Mouse (Mus musculus): Measurements from ENCODE around the gene Vav2.

DNA sequence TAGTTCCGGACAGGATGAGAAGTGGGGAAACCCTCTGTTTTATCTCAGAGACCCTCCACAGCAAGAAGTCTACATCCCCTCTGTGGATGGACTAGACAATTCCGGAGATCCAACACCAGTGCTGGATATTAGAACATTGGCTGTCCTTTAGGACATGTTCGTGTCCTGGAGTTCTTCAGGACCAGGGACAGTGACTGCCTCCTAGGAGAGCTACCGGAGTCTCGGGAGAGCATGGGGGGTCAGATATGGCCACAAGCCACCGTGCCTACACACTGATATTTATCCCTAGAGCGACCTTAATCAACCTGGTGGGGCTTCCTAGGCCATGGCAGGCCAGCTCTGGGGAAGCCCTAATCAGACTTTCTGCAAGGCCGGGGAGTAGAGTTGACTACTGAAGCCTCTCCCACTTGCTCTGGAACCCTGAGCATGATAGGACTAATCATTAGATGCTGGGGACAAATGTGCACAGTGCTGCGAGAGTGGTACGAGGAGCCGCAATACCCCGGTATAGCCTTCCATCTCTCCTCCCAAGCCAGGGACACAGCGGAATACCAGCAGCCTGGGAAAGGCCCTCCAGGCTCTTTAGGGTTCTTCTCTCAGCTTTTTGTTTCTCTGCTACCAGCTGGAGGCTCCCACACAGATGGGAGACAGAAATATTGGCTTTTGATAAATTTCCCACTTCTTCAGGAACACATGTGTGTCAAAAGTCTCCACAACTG, 125.9 kb downstream of the Vav2 start:
- TF ChIP-seq CTCF (conservative IDR thresholded peaks at IDR 0.05; ENCODE audit: low read length) (no peak), NANOG (IDR thresholded peaks at IDR 0.05; ENCODE audit: borderline replicate concordance, low read length) (no peak)
